Mouse (Mus musculus): Measurements from ENCODE around the gene 1110059E24Rik. TPM values are rescaled to one million over a fixed set of nuclear protein-coding genes. Genes with fewer than 3 reads are reported as not detected.

The 1110059E24Rik gene
- polyA plus RNA-seq, 1 experiment from 2014 or later: 59.6 TPM

DNA sequence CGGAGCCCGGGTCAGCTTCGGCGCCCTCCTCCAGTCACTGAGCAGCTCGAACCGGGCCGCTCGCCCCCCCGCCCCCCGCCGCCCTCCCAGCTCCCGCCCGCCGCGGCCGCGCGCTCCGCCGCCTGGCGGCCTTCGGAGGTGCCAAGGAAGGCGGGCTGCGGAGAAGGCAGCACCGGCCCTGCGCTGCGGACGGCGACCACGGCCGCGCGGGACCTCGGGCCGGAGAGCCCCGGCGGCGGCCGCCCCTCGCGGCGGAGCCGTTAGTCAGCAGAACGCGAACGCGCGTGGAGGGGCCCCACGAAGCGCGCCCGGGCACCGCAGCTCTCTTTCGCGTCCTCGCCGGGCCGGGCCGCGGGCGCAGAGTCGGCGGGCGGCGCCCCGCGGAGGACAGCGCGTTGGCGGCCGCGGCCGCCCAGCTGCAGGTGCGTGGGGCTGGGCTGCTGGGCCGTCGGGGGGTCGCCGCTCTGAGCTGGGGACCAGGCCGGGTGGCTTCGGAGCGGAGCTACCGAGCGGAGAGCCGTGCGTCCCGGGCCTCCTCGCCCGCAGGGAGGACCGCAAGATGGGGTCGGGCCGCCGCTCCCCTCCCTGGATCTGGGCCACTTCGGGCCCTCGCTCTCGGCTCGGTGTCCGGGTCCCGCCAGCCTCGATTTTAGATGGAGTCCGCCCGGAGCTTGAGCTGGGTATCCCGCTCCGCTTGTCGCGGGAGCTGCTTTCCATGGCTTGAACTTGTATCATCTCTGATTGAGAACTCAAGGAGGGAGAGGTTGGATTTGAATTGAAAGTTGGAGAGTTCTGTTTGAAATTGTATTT lies 601 bp upstream of the 1110059E24Rik start, which contains the start of gene Abhd17b:
Gene Abhd17b (plus strand): TSS at position 14 of the 810 bp plus-strand sequence.
- no peaks in the 10 kb centered on the region for H3K36me3 ChIP-seq (ENCODE audit: control insufficient read depth, insufficient read depth, low read length)
- H3K27ac ChIP-seq (ENCODE audit: low read depth, low read length): peak within 1 kb of the TSS; percentile 99
- H3K4me1 ChIP-seq (ENCODE audit: control insufficient read depth, insufficient read depth, low read depth, low read length): peaks cover 21% of the 10 kb centered on the region
- peak within 1 kb of the TSS; percentile 97 for H3K4me3 ChIP-seq (ENCODE audit: low read length)
- WGBS: under 1% methylated on average over 79 of the region's 105 CpGs
- ATAC-seq: peak; percentile 48
- H3K9ac ChIP-seq (ENCODE audit: low read depth, low read length): peak within 1 kb of the TSS; percentile 96
- H3K4me2 ChIP-seq (ENCODE audit: low read length): peak within 1 kb of the TSS; percentile 67
- no peaks in the 10 kb centered on the region for H3K27me3 ChIP-seq (replicated peaks; ENCODE audit: control insufficient read depth, insufficient read depth, low read length)
- H3K9me3 ChIP-seq (ENCODE audit: control insufficient read depth, low read length): no peaks in the 10 kb centered on the region

DNA sequence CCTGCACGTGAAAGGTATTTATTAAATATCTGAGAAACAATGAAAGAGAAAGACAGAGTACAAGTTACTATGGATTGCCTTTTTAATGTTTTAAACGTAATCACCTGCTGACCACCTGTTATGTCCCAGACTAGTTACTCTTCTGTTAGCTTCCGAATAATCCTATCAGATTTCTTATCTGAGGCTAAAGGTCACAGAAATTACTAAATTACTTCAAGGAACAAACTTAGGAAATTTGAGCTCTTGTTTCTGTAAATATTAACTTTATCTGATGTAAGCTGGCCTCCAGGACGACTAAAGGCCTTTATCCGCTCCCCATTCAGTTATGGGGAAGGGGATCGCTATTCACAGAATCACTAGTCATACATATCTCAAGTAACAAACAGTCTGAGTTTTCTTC lies 1.1 kb downstream of the 1110059E24Rik start:
- no peaks in the 10 kb centered on the region for H3K9me3 ChIP-seq (ENCODE audit: control insufficient read depth, low read length)
- H3K4me1 ChIP-seq (ENCODE audit: control insufficient read depth, insufficient read depth, low read depth, low read length): peaks cover 21% of the 10 kb centered on the region
- H3K4me2 ChIP-seq (ENCODE audit: low read length): peak overlapping the region; percentile 67
- peak overlapping the region; percentile 97 for H3K4me3 ChIP-seq (ENCODE audit: low read length)
- H3K27me3 ChIP-seq (replicated peaks; ENCODE audit: control insufficient read depth, insufficient read depth, low read length): no peaks in the 10 kb centered on the region
- H3K36me3 ChIP-seq (ENCODE audit: control insufficient read depth, insufficient read depth, low read length): no peaks in the 10 kb centered on the region
- H3K27ac ChIP-seq (ENCODE audit: low read depth, low read length): no peak overlapping the region
- 55% methylated on average over 6 of the region's 6 CpGs for WGBS
- peak overlapping the region; percentile 96 for H3K9ac ChIP-seq (ENCODE audit: low read depth, low read length)
- ATAC-seq: no peak

DNA sequence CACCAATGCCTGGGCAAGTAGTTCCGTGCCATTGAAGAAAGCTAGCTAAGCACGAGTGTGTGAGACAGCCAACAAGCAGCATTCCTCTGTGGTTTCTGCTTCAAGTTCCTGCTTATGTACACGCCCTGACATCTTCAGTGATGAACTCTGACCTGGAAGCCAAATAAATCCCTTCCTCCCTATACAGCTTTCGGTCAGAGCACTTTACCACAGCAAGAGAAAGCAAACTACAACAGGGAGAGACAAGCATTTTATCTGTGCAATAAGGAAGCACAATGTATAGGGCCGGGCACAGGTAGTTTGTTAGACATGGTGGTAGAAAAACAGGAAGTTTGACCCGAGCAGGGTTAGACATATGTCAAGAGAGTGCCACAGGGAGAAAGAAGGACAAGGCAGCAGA lies 6.6 kb downstream of the 1110059E24Rik start:
- H3K27me3 ChIP-seq (replicated peaks; ENCODE audit: control insufficient read depth, insufficient read depth, low read length): no peaks in the 10 kb centered on the region
- no peak overlapping the region for H3K27ac ChIP-seq (ENCODE audit: low read depth, low read length)
- no peak overlapping the region for H3K9ac ChIP-seq (ENCODE audit: low read depth, low read length)
- H3K4me1 ChIP-seq (ENCODE audit: control insufficient read depth, insufficient read depth, low read depth, low read length): no peaks in the 10 kb centered on the region; the same call in 1 of the 2 replicates
- no peaks in the 10 kb centered on the region for H3K36me3 ChIP-seq (ENCODE audit: control insufficient read depth, insufficient read depth, low read length)
- ATAC-seq: no peak
- WGBS: 91% methylated on average over 6 of the region's 6 CpGs
- no peak overlapping the region for H3K4me2 ChIP-seq (ENCODE audit: low read length)
- H3K4me3 ChIP-seq (ENCODE audit: low read length): no peak overlapping the region
- no peaks in the 10 kb centered on the region for H3K9me3 ChIP-seq (ENCODE audit: control insufficient read depth, low read length)

DNA sequence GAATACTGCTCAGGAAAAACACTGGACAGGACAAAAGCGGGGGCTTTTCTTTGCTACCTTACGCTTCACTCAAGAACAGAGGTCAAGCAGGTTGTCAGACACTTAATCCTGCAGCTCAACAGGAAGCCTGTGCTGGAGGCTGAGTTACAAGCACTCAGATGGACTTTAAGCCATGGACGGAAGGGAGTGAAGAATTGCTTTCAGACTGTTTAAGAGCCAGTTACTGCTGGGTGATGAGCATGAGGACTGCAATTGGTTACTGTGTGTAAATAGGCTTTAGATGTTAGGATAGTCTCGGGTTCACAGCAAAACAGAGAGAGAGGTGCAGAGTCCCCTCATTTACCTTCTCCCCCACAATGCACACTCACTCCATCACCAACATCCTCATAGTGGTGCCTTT lies 7.5 kb downstream of the 1110059E24Rik start:
- Histone ChIP-seq H3K4me3 (ENCODE audit: low read length) (no peak overlapping the region), H3K27me3 (replicated peaks; ENCODE audit: control insufficient read depth, insufficient read depth, low read length) (no peaks in the 10 kb centered on the region), H3K4me1 (ENCODE audit: control insufficient read depth, insufficient read depth, low read depth, low read length) (no peaks in the 10 kb centered on the region), H3K9ac (ENCODE audit: low read depth, low read length) (no peak overlapping the region), H3K27ac (ENCODE audit: low read depth, low read length) (no peak overlapping the region), H3K9me3 (ENCODE audit: control insufficient read depth, low read length) (no peaks in the 10 kb centered on the region), H3K4me2 (ENCODE audit: low read length) (no peak overlapping the region), H3K36me3 (ENCODE audit: control insufficient read depth, insufficient read depth, low read length) (no peaks in the 10 kb centered on the region)
- 83% methylated on average over 4 of the region's 4 CpGs for WGBS
- ATAC-seq: no peak

DNA sequence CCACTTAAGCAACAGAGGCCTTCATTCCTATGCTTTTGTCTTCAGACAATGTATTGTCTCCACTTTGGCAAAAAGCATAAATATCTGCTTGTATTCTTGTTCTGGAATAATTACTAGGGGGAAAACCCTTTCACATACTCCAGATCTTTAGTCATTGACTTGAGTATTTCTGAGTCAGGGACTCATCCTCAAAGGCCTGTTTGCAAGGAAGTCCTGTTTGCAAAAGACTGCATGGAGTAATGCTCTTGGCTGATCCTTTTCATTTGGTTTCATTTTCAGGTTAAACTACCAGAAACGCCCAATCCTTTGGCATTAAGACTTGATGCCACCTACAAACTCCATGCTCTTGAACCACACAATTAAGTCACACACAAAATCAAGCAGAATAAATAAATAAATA lies 8.8 kb downstream of the 1110059E24Rik start:
- no peak for ATAC-seq
- no peaks in the 10 kb centered on the region for H3K4me1 ChIP-seq (ENCODE audit: control insufficient read depth, insufficient read depth, low read depth, low read length)
- H3K36me3 ChIP-seq (ENCODE audit: control insufficient read depth, insufficient read depth, low read length): no peaks in the 10 kb centered on the region
- no peak overlapping the region for H3K4me2 ChIP-seq (ENCODE audit: low read length)
- H3K9ac ChIP-seq (ENCODE audit: low read depth, low read length): no peak overlapping the region
- H3K27me3 ChIP-seq (replicated peaks; ENCODE audit: control insufficient read depth, insufficient read depth, low read length): no peaks in the 10 kb centered on the region
- H3K4me3 ChIP-seq (ENCODE audit: low read length): no peak overlapping the region
- H3K9me3 ChIP-seq (ENCODE audit: control insufficient read depth, low read length): no peaks in the 10 kb centered on the region
- WGBS: 87% methylated on average over 1 of the region's 1 CpGs
- H3K27ac ChIP-seq (ENCODE audit: low read depth, low read length): no peak overlapping the region

DNA sequence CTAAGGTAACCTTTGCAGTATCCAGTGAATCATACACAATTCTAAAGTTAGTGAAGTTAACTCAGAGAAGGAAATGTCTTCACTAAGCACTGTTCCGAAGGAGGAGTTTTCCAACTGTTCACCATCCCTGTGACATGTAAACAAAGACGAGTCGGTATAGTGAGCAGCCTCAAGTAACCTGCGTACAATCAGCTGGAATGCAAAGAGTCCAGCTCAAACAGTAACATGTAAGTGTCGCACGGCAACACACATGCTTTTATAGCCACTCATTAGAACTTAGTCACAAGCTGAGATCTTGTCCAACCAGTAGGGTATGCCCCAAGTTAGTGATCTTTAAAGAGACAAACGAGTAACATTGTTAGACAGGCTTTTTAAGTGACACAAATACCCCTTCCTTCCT lies 15.1 kb downstream of the 1110059E24Rik start:
- no peaks in the 10 kb centered on the region for H3K9me3 ChIP-seq (ENCODE audit: control insufficient read depth, low read length)
- H3K4me2 ChIP-seq (ENCODE audit: low read length): no peak overlapping the region
- ATAC-seq: no peak
- H3K4me1 ChIP-seq (ENCODE audit: control insufficient read depth, insufficient read depth, low read depth, low read length): no peaks in the 10 kb centered on the region
- H3K27me3 ChIP-seq (replicated peaks; ENCODE audit: control insufficient read depth, insufficient read depth, low read length): no peaks in the 10 kb centered on the region
- H3K27ac ChIP-seq (ENCODE audit: low read depth, low read length): no peak overlapping the region
- H3K36me3 ChIP-seq (ENCODE audit: control insufficient read depth, insufficient read depth, low read length): no peaks in the 10 kb centered on the region
- no peak overlapping the region for H3K9ac ChIP-seq (ENCODE audit: low read depth, low read length)
- H3K4me3 ChIP-seq (ENCODE audit: low read length): no peak overlapping the region
- WGBS: 88% methylated on average over 7 of the region's 7 CpGs

DNA sequence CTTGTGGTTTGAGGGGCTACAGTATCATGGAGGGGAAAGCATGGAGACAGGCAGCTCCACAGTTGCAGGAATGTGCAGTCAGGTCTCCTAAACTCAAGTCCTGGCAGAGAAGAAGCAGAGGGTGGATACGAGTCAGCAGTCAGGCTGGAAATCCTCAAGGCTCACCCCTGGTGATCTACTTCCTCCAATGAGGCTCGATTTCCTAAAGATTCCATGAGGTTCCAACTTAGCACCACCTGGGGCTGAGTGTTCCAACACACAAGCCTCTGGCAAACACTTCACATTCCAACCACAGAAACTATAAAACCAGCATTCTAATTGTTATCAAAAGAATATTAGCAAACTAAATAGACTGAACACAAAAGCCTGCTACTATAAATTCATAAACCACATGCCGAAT lies 15.9 kb downstream of the 1110059E24Rik start:
- no peak for ATAC-seq
- H3K27me3 ChIP-seq (replicated peaks; ENCODE audit: control insufficient read depth, insufficient read depth, low read length): no peaks in the 10 kb centered on the region
- no peaks in the 10 kb centered on the region for H3K9me3 ChIP-seq (ENCODE audit: control insufficient read depth, low read length)
- no peaks in the 10 kb centered on the region for H3K36me3 ChIP-seq (ENCODE audit: control insufficient read depth, insufficient read depth, low read length)
- H3K4me1 ChIP-seq (ENCODE audit: control insufficient read depth, insufficient read depth, low read depth, low read length): no peaks in the 10 kb centered on the region
- no peak overlapping the region for H3K9ac ChIP-seq (ENCODE audit: low read depth, low read length)
- 81% methylated on average over 3 of the region's 3 CpGs for WGBS
- H3K4me2 ChIP-seq (ENCODE audit: low read length): no peak overlapping the region
- no peak overlapping the region for H3K27ac ChIP-seq (ENCODE audit: low read depth, low read length)
- H3K4me3 ChIP-seq (ENCODE audit: low read length): no peak overlapping the region

DNA sequence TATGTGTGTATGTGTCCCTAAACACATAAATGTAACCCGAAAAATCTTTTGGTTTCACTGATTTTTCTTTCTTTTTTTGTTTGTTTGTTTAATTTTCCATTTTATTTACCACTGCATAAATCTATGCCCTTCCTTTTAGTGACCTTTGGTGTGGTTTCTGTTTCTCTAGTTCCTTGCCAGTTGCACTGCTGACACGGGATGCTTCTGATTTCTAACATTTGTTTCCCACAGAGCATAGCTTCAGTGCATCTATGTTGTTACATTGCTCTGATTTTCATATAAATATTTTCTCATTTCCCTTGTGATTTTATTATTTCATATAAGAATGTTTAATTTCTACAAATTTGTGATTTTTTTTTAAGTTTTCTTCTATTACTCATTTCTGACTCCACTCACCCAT lies 17.4 kb downstream of the 1110059E24Rik start:
- Histone ChIP-seq H3K4me2 (ENCODE audit: low read length) (no peak overlapping the region), H3K27ac (ENCODE audit: low read depth, low read length) (no peak overlapping the region), H3K4me3 (ENCODE audit: low read length) (no peak overlapping the region), H3K9me3 (ENCODE audit: control insufficient read depth, low read length) (no peaks in the 10 kb centered on the region), H3K36me3 (ENCODE audit: control insufficient read depth, insufficient read depth, low read length) (no peaks in the 10 kb centered on the region), H3K27me3 (replicated peaks; ENCODE audit: control insufficient read depth, insufficient read depth, low read length) (no peaks in the 10 kb centered on the region), H3K9ac (ENCODE audit: low read depth, low read length) (no peak overlapping the region), H3K4me1 (ENCODE audit: control insufficient read depth, insufficient read depth, low read depth, low read length) (no peaks in the 10 kb centered on the region)
- ATAC-seq: no peak
- 90% methylated on average over 2 of the region's 2 CpGs for WGBS

DNA sequence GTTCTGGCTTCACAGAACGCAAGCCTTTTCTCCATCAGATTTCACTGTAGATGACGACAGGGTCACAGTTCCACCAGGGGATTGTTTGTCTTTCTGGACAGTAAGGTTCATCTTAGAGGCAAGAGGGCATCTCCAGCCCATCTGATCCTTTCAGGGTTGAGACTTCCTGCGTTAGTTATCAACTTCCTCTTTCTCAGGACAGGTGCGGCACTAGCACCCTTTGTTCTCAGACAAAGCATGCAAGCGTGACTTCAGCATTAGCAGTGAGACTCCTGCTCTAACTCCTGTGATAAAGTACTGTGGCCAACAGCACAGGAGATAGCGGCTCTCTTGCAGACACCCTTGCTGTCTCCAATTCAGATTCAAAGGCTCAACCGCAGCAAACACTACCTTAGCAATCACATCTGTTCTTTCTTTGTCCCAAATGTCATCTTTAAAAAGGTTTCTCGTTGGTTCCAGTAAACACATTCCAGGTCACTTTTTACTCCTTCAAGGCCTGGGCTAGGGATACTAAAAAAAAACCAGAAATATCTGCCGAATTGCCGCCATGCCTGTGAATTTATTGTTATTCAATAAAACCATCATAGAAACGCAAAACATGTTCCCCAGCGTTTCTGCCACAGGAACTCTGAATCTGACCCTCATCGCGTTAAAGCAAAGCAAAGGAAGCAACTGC lies 22.0 kb downstream of the 1110059E24Rik start:
- no peaks in the 10 kb centered on the region for H3K4me1 ChIP-seq (ENCODE audit: control insufficient read depth, insufficient read depth, low read depth, low read length)
- 66% methylated on average over 14 of the region's 14 CpGs for WGBS
- no peak overlapping the region for H3K4me2 ChIP-seq (ENCODE audit: low read length)
- no peaks in the 10 kb centered on the region for H3K9me3 ChIP-seq (ENCODE audit: control insufficient read depth, low read length)
- H3K36me3 ChIP-seq (ENCODE audit: control insufficient read depth, insufficient read depth, low read length): no peaks in the 10 kb centered on the region
- H3K27me3 ChIP-seq (replicated peaks; ENCODE audit: control insufficient read depth, insufficient read depth, low read length): no peaks in the 10 kb centered on the region
- ATAC-seq: no peak
- H3K4me3 ChIP-seq (ENCODE audit: low read length): no peak overlapping the region
- no peak overlapping the region for H3K9ac ChIP-seq (ENCODE audit: low read depth, low read length)
- no peak overlapping the region for H3K27ac ChIP-seq (ENCODE audit: low read depth, low read length)

Measured in hindbrain, embryonic 16.5 days (tissue).